Mouse (Mus musculus) myocyte (in vitro differentiated cells): ENCODE results near the gene Mab21l3.

Experiments
- CEBPB ChIP-seq: IDR thresholded peaks from 2 replicates; pipeline ENCODE4 v1.6.1; 2011; ENCODE audit warnings: mild to moderate bottlenecking, moderate library complexity; ENCODE audit not compliant: poor library complexity, insufficient read depth, severe bottlenecking
- E2F4 ChIP-seq: IDR thresholded peaks from one replicate; pipeline ENCODE4 v1.6.1; 2011; ENCODE audit warnings: mild to moderate bottlenecking, control low read depth, moderate library complexity; ENCODE audit not compliant: insufficient read depth
- MAX ChIP-seq: IDR thresholded peaks from one replicate; pipeline ENCODE4 v1.6.1; 2011; ENCODE audit warnings: low read depth, mild to moderate bottlenecking, control low read depth
- MYOD1 ChIP-seq, 3 experiments: IDR thresholded peaks; one replicate each; pipeline ENCODE4 v1.6.1; 2011; ENCODE audit warnings: control low read depth in 2 of 3, low read depth in 2 of 3, mild to moderate bottlenecking in 2 of 3, moderate library complexity in 1 of 3; ENCODE audit not compliant: insufficient read length in 2 of 3, control insufficient read depth in 1 of 3
- MYOG ChIP-seq, 3 experiments: IDR thresholded peaks; one replicate each; pipeline ENCODE4 v1.6.1; 2011; ENCODE audit warnings: control low read depth in 2 of 3, low read depth in 2 of 3, mild to moderate bottlenecking in 2 of 3; ENCODE audit not compliant: insufficient read length in 2 of 3, control insufficient read depth in 1 of 3, insufficient read depth in 1 of 3
- POLR2A ChIP-seq: IDR thresholded peaks from one replicate; pipeline ENCODE4 v1.6.1; 2011; ENCODE audit warnings: low read depth, mild to moderate bottlenecking, control low read depth, moderate library complexity; ENCODE audit not compliant: insufficient read length
- POLR2AphosphoS2 ChIP-seq: IDR thresholded peaks from one replicate; pipeline ENCODE4 v1.6.1; 2011; ENCODE audit warnings: low read depth, control low read depth; ENCODE audit not compliant: insufficient read length
- REST ChIP-seq: IDR thresholded peaks from one replicate; pipeline ENCODE4 v1.6.1; 2011; ENCODE audit warnings: mild to moderate bottlenecking, control low read depth, moderate library complexity; ENCODE audit not compliant: insufficient read depth, insufficient read length
- SRF ChIP-seq: IDR thresholded peaks from one replicate; pipeline ENCODE4 v1.6.1; 2011; ENCODE audit warnings: low read depth; ENCODE audit not compliant: control insufficient read depth, insufficient read length
- TCF12 ChIP-seq: IDR thresholded peaks from one replicate; pipeline ENCODE4 v1.6.1; 2011; ENCODE audit warnings: mild to moderate bottlenecking, control low read depth; ENCODE audit not compliant: poor library complexity, insufficient read depth, severe bottlenecking
- TCF3 ChIP-seq: IDR thresholded peaks from one replicate; pipeline ENCODE4 v1.6.1; 2011; ENCODE audit warnings: low read depth, control low read depth; ENCODE audit not compliant: insufficient read length
- USF1 ChIP-seq: IDR thresholded peaks from one replicate; pipeline ENCODE4 v1.6.1; 2011; ENCODE audit warnings: low read depth, mild to moderate bottlenecking, control low read depth, moderate library complexity

GRCm38 (mm10) chr3:101784768-101785424 lies 63.9 kb downstream of the Mab21l3 start:
- TF ChIP-seq POLR2AphosphoS2: no peak
- TF ChIP-seq POLR2A: no peak
- no peak for TF ChIP-seq CEBPB
- no peak for TF ChIP-seq TCF12
- no peak for TF ChIP-seq MAX
- TF ChIP-seq E2F4: no peak
- no peak for TF ChIP-seq USF1
- TF ChIP-seq MYOD1 (IDR thresholded peaks at IDR 0.05; ENCODE audit: control insufficient read depth in 1 of 3, insufficient read length in 2 of 3, low read depth in 2 of 3): no peak
- TF ChIP-seq MYOG (IDR thresholded peaks at IDR 0.05; ENCODE audit: control insufficient read depth in 1 of 3, insufficient read depth in 1 of 3, insufficient read length in 2 of 3, low read depth in 2 of 3): no peak
- no peak for TF ChIP-seq TCF3
- no peak for TF ChIP-seq SRF
- no peak for TF ChIP-seq REST
